Mouse (Mus musculus) heart, postnatal 0 days (tissue): ENCODE results near the gene Pygo2. TPM values are rescaled to one million over a fixed set of nuclear protein-coding genes. Genes with fewer than 3 reads are reported as not detected.

ENCODE experiments used
- ATAC-seq: fragments of 200-750 bp; cut with Nextera tagmentation; 2 replicates; pipeline ENCODE4 v1.8.0; 2017; ENCODE audit warnings: low read depth, moderate number of reproducible peaks, moderate library complexity; ENCODE audit not compliant: insufficient read depth
- DNase-seq: peaks from one replicate; pipeline ENCODE4 v3.0.0-alpha.2; 2016; ENCODE audit warnings: low spot score
- H3K27ac ChIP-seq: fragments of 300-500 bp; sonication (generic); 2 replicates; pipeline ENCODE4 v1.5.1; 2014; ENCODE audit warnings: low read depth, mild to moderate bottlenecking
- H3K27me3 ChIP-seq: fragments of 300-500 bp; sonication (generic); 2 replicates; pipeline ENCODE4 v1.6.1; 2014; ENCODE audit warnings: low read length, mixed read lengths; ENCODE audit not compliant: control insufficient read depth, insufficient read depth
- H3K36me3 ChIP-seq: fragments of 300-500 bp; sonication (generic); replicated peaks from 2 replicates; pipeline ENCODE4 v1.6.1; 2014; ENCODE audit warnings: low read length, mixed read lengths; ENCODE audit not compliant: control insufficient read depth, insufficient read depth
- H3K4me1 ChIP-seq: fragments of 300-500 bp; sonication (generic); 2 replicates; pipeline ENCODE4 v1.6.1; 2014; ENCODE audit warnings: antibody characterized with exemption; ENCODE audit not compliant: control insufficient read depth, insufficient read depth
- H3K4me2 ChIP-seq: fragments of 300-500 bp; sonication (generic); 2 replicates; pipeline ENCODE4 v1.6.1; 2014; ENCODE audit warnings: low read depth, mild to moderate bottlenecking, low read length, moderate library complexity
- H3K4me3 ChIP-seq: fragments of 300-500 bp; sonication (generic); 2 replicates; pipeline ENCODE4 v1.5.1; 2014; ENCODE audit warnings: low read depth, low read length
- H3K9ac ChIP-seq: fragments of 300-500 bp; sonication (generic); replicated peaks from 2 replicates; pipeline ENCODE4 v1.6.1; 2014; ENCODE audit warnings: low read depth, low read length, mixed read lengths
- H3K9me3 ChIP-seq: fragments of 300-500 bp; sonication (generic); replicated peaks from 2 replicates; pipeline ENCODE4 v1.6.1; 2016; ENCODE audit warnings: low read length; ENCODE audit not compliant: control insufficient read depth
- CTCF ChIP-seq: IDR thresholded peaks from 2 replicates; pipeline ENCODE4 v1.5.1; 2016; ENCODE audit warnings: antibody characterized with exemption, control low read depth, low read depth
- EP300 ChIP-seq: IDR thresholded peaks from 2 replicates; pipeline ENCODE4 v1.6.1; 2016; ENCODE audit warnings: antibody characterized with exemption, low read depth
- WGBS: fragments of 180-500 bp; shearing (Covaris S2); extraction: QIAGEN DNeasy Blood & Tissue Kit; methylation state at CpG from one replicate; pipeline ENCODE4 v1.1.7; 2014; 5-methylcytosine and 5-hydroxymethylcytosine counted together
- polyA plus RNA-seq: library from polyadenylated mRNA; unstranded; fragments of >200 nt; fragmentation: Nextera tagmentation; extraction: Ambion mirVana; gene quantifications from 2 replicates; pipeline ENCODE4 v1.2.1, GENCODE M21; 2015
- total RNA-seq: library from RNA; depleted of rRNA; stranded (reverse); fragments of >200 nt; gene quantifications from 2 replicates; pipeline ENCODE4 v1.2.3, GENCODE M21; 2014; ENCODE audit warnings: low replicate concordance

The Pygo2 gene
- total and polyA plus RNA-seq, 2 experiments from 2014 or later, result 10.4 to 49.8 TPM

GRCm38 (mm10) chr3:89382950-89383349, 47.1 kb upstream of the Pygo2 start:
- Histone ChIP-seq H3K36me3 (peaks cover 11% of the 10 kb centered on the region), H3K4me3 (no peak overlapping the region), H3K9me3 (no peaks in the 10 kb centered on the region), H3K9ac (no peak overlapping the region), H3K27me3 (no peaks in the 10 kb centered on the region), H3K4me2 (no peak overlapping the region), H3K4me1 (peaks cover 8% of the 10 kb centered on the region; the same call in 1 of the 2 replicates), H3K27ac (no peak overlapping the region)
- DNase-seq, result no peak
- no peak for TF ChIP-seq CTCF
- no peak for TF ChIP-seq EP300
- ATAC-seq, result no peak
- WGBS, result 64% methylated on average over 5 of the region's 5 CpGs

GRCm38 (mm10) chr3:89383651-89384255, 46.3 kb upstream of the Pygo2 start:
- WGBS, result 82% methylated on average over 5 of the region's 5 CpGs
- Histone ChIP-seq H3K4me2 (no peak overlapping the region), H3K36me3 (peaks cover 11% of the 10 kb centered on the region), H3K4me3 (no peak overlapping the region), H3K27me3 (no peaks in the 10 kb centered on the region), H3K9me3 (no peaks in the 10 kb centered on the region), H3K9ac (no peak overlapping the region), H3K4me1 (0 out of 2 replicates have a peak, but pooled peaks cover 8% of the 10 kb centered on the region), H3K27ac (no peak overlapping the region)
- DNase-seq (no peak), ATAC-seq (no peak)
- TF ChIP-seq EP300, result no peak
- no peak for TF ChIP-seq CTCF

- no peak overlapping the region for H3K27ac ChIP-seq
- no peak overlapping the region for H3K9ac ChIP-seq
- H3K4me2 ChIP-seq, result no peak overlapping the region
- 0 out of 2 replicates have a peak, but pooled peaks cover 8% of the 10 kb centered on the region for H3K4me1 ChIP-seq
- no peak overlapping the region for H3K4me3 ChIP-seq
- WGBS, result 84% methylated on average over 11 of the region's 12 CpGs
- TF ChIP-seq CTCF (no peak), EP300 (no peak)
- peaks cover 11% of the 10 kb centered on the region for H3K36me3 ChIP-seq
- no peaks in the 10 kb centered on the region for H3K9me3 ChIP-seq
- no peaks in the 10 kb centered on the region for H3K27me3 ChIP-seq
- DNase-seq (no peak), ATAC-seq (no peak)
Measured at GRCm38 (mm10) chr3:89384331-89385076, 45.5 kb upstream of the Pygo2 start.

DNA sequence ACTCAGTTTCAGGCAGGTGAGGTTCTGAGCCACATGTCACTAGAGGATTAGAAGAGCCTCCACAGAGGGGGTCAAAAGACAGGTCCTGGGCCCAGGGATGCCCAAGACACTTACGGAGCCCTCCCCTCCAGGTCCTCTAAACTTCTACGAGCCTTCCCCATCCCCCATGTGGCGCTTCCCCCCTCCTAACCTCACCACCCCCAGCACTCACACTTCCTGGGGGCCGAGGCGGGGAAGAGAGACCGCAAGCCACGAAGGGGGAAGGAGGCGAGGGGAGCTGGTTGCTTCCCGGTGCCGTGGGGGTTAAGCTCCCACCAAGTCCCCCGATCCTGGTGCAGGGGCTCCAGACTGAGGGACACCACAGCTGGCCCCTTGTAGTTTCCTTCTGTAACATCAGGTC, 44.6 kb upstream of the Pygo2 start:
- no peaks in the 10 kb centered on the region for H3K9me3 ChIP-seq
- H3K4me1 ChIP-seq, result peaks cover 15% of the 10 kb centered on the region
- H3K9ac ChIP-seq, result no peak overlapping the region
- no peaks in the 10 kb centered on the region for H3K27me3 ChIP-seq
- H3K4me3 ChIP-seq, result no peak overlapping the region
- 67% methylated on average over 11 of the region's 11 CpGs for WGBS
- TF ChIP-seq CTCF, result no peak
- TF ChIP-seq EP300, result no peak
- DNase-seq (no peak), ATAC-seq (no peak)
- peaks cover 6% of the 10 kb centered on the region for H3K36me3 ChIP-seq
- H3K27ac ChIP-seq, result no peak overlapping the region
- no peak overlapping the region for H3K4me2 ChIP-seq

DNA sequence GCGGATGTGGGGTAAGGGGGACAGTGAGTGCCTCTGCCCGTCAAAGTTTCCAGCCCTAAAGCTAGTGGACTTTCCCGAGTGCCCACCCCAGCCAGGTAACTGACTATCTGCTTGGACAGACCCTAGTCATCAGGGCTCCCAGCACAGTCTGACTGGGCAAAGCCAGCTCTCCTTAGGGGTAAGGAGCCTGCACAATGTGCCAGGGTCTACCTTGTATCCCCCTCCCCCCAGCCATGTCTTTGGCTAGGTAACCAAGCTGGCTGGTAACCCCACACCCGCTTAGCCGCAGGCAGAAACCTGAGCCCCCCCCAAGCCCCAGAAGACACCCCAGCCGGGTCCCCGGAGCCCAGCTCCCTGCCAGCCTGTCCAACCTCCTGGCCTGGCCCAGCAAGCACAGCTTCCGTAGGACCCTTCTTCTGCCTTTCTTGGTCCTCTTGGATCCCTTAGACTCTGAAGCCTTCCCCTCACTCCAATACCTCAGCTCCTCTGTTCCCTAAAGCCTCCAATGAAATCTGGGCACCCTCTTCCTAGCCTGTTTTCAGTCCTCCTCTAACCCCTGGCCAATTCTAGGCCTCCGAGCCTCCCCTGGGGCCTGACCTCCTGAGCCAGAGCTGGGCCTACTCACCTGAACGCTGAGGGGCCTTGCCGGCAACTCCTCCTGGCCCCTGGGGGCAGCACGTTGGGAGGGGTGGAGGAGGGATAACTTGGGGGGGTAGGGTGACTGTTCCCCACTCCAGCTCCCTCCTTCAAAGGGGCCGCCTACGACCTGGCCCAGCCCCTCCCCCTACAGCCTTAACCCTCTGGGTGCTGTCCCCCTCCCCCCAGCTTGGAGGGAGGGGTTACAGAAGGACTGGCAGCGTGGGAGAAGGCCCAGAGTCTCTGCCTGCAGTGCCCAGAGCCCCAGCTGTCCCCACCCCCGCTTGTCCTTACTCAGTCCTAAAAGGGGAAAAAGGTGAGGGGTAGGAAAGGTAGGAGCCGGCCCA, 43.3 kb upstream of the Pygo2 start:
- no peaks in the 10 kb centered on the region for H3K36me3 ChIP-seq
- H3K9ac ChIP-seq, result no peak overlapping the region
- ATAC-seq (no peak), DNase-seq (no peak)
- peaks cover 24% of the 10 kb centered on the region for H3K4me1 ChIP-seq
- no peaks in the 10 kb centered on the region for H3K9me3 ChIP-seq
- no peak overlapping the region for H3K27ac ChIP-seq
- no peaks in the 10 kb centered on the region for H3K27me3 ChIP-seq
- no peak overlapping the region for H3K4me2 ChIP-seq
- WGBS, result 76% methylated on average over 17 of the region's 17 CpGs
- TF ChIP-seq EP300 (no peak), CTCF (no peak)
- no peak overlapping the region for H3K4me3 ChIP-seq
